Mouse (Mus musculus) CH12.LX (cell line): ENCODE data around the gene Npas3. TPM values are rescaled to one million over a fixed set of nuclear protein-coding genes. Genes with fewer than 3 reads are reported as not detected.

Experiments
- DNase-seq: peaks from one replicate; pipeline ENCODE4 v3.0.0-alpha.2; 2013; ENCODE audit errors: extremely low read depth
- H3K27ac ChIP-seq: 2 replicates; pipeline ENCODE4 v1.5.1; 2012; ENCODE audit warnings: low read depth, mild to moderate bottlenecking, control low read depth, moderate library complexity; ENCODE audit not compliant: insufficient read depth
- H3K27me3 ChIP-seq: replicated peaks from 2 replicates; pipeline ENCODE3; 2012; ENCODE audit warnings: inconsistent platforms
- H3K36me3 ChIP-seq, 2 experiments: replicated peaks in 1 of 2; 2 replicates each; pipeline versions ENCODE3 to v1.6.1; 2012; ENCODE audit warnings: inconsistent platforms in 1 of 2, low read length in 1 of 2, mild to moderate bottlenecking in 1 of 2, mixed read lengths in 1 of 2, moderate library complexity in 1 of 2; ENCODE audit not compliant: control insufficient read depth in 1 of 2, insufficient read depth in 1 of 2
- H3K4me1 ChIP-seq, 2 experiments: 2 replicates each; pipeline ENCODE4 v1.6.1; 2012; ENCODE audit warnings: inconsistent platforms in 1 of 2, moderate library complexity in 1 of 2; ENCODE audit not compliant: insufficient read depth in 2 of 2, control insufficient read depth in 1 of 2
- H3K4me2 ChIP-seq: 2 replicates; pipeline ENCODE4 v1.6.1; 2012; ENCODE audit warnings: low read depth, mild to moderate bottlenecking, control low read depth; ENCODE audit not compliant: poor library complexity, insufficient read depth, severe bottlenecking
- H3K4me3 ChIP-seq, 3 experiments: fragments of 150-350 bp in 1 of 3; sonication (generic) in 1 of 3; replicated peaks in 1 of 3; 2 replicates each; pipeline versions ENCODE3 to v1.5.1; 2011 to 2012; ENCODE audit warnings: low read depth in 2 of 3, low read length in 2 of 3, mild to moderate bottlenecking in 2 of 3, moderate library complexity in 2 of 3, control low read depth in 1 of 3, improper control_type of control experiment in 1 of 3, inconsistent platforms in 1 of 3, mixed read lengths in 1 of 3; ENCODE audit not compliant: poor library complexity in 1 of 3
- H3K79me2 ChIP-seq: replicated peaks from 2 replicates; pipeline ENCODE4 v1.6.1; 2012; ENCODE audit warnings: mild to moderate bottlenecking, moderate library complexity; ENCODE audit not compliant: control insufficient read depth, poor library complexity, insufficient read depth, severe bottlenecking; ENCODE audit errors: extremely low read depth
- H3K9ac ChIP-seq: 2 replicates; pipeline ENCODE4 v1.6.1; 2012; ENCODE audit warnings: low read depth, mild to moderate bottlenecking, control low read depth, moderate library complexity; ENCODE audit not compliant: insufficient read depth
- H3K9me3 ChIP-seq: replicated peaks from 2 replicates; pipeline ENCODE3; 2012; ENCODE audit warnings: low read length, inconsistent platforms, mixed read lengths
- BHLHE40 ChIP-seq: IDR thresholded peaks from 2 replicates; pipeline ENCODE4 v1.6.1; 2011; ENCODE audit warnings: mild to moderate bottlenecking, low read depth, low read length, improper control_type of control experiment
- CHD2 ChIP-seq: IDR thresholded peaks from 2 replicates; pipeline ENCODE4 v1.6.1; 2011; ENCODE audit warnings: low read length, improper control_type of control experiment
- CTCF ChIP-seq, 2 experiments: IDR thresholded peaks in 1 of 2; conservative IDR thresholded peaks in 1 of 2; 2 replicates each; pipeline ENCODE4 v1.5.1; 2011 to 2012; ENCODE audit warnings: low read depth in 2 of 2, low read length in 2 of 2, improper control_type of control experiment in 1 of 2, inconsistent platforms in 1 of 2, mild to moderate bottlenecking in 1 of 2, moderate library complexity in 1 of 2
- E2F4 ChIP-seq: IDR thresholded peaks from 2 replicates; pipeline ENCODE4 v1.6.1; 2011; ENCODE audit warnings: low read depth, low read length, improper control_type of control experiment; ENCODE audit not compliant: insufficient replicate concordance
- ELF1 ChIP-seq: IDR thresholded peaks from 2 replicates; pipeline ENCODE4 v1.6.1; 2014; ENCODE audit warnings: low read depth, mild to moderate bottlenecking, inconsistent platforms, low read length, improper control_type of control experiment
- EP300 ChIP-seq: IDR thresholded peaks from 2 replicates; pipeline ENCODE4 v1.6.1; 2011; ENCODE audit warnings: low read length, improper control_type of control experiment
- GABPA ChIP-seq: IDR thresholded peaks from 2 replicates; pipeline ENCODE4 v1.6.1; 2012; ENCODE audit warnings: low read depth, low read length, improper control_type of control experiment, inconsistent platforms; ENCODE audit not compliant: insufficient replicate concordance
- JUND ChIP-seq: conservative IDR thresholded peaks from 2 replicates; pipeline ENCODE4 v1.6.1; 2011; ENCODE audit warnings: low read depth, low read length, improper control_type of control experiment
- KAT2A ChIP-seq: IDR thresholded peaks from 2 replicates; pipeline ENCODE4 v1.6.1; 2012; ENCODE audit warnings: low read length, improper control_type of control experiment, inconsistent platforms; ENCODE audit not compliant: insufficient replicate concordance
- MAZ ChIP-seq: IDR thresholded peaks from 2 replicates; pipeline ENCODE4 v1.6.1; 2012; ENCODE audit warnings: low read depth, mild to moderate bottlenecking, inconsistent platforms, low read length, improper control_type of control experiment, moderate library complexity
- MXI1 ChIP-seq: IDR thresholded peaks from 2 replicates; pipeline ENCODE4 v1.6.1; 2011; ENCODE audit warnings: mild to moderate bottlenecking, low read depth, low read length, improper control_type of control experiment
- NELFE ChIP-seq: IDR thresholded peaks from 2 replicates; pipeline ENCODE4 v1.6.1; 2011; ENCODE audit warnings: low read depth, low read length, improper control_type of control experiment
- NRF1 ChIP-seq: IDR thresholded peaks from 2 replicates; pipeline ENCODE4 v1.6.1; 2014; ENCODE audit warnings: low read depth, mild to moderate bottlenecking, inconsistent platforms, low read length, improper control_type of control experiment, moderate library complexity
- POLR2A ChIP-seq: IDR thresholded peaks from 2 replicates; pipeline ENCODE4 v1.6.1; 2011; ENCODE audit warnings: low read depth, mild to moderate bottlenecking, improper control_type of control experiment, low read length
- RAD21 ChIP-seq: IDR thresholded peaks from 2 replicates; pipeline ENCODE4 v1.6.1; 2011; ENCODE audit warnings: low read depth, mild to moderate bottlenecking, low read length, improper control_type of control experiment, moderate library complexity
- RCOR1 ChIP-seq: conservative IDR thresholded peaks from 2 replicates; pipeline ENCODE4 v1.6.1; 2012; ENCODE audit warnings: low read depth, mild to moderate bottlenecking, inconsistent platforms, low read length, improper control_type of control experiment
- SIN3A ChIP-seq: IDR thresholded peaks from 2 replicates; pipeline ENCODE4 v1.6.1; 2012; ENCODE audit warnings: low read length, improper control_type of control experiment, inconsistent platforms
- SMC3 ChIP-seq: IDR thresholded peaks from 2 replicates; pipeline ENCODE4 v1.6.1; 2011; ENCODE audit warnings: low read depth, low read length, improper control_type of control experiment
- TBP ChIP-seq: conservative IDR thresholded peaks from 2 replicates; pipeline ENCODE4 v1.6.1; 2011; ENCODE audit warnings: low read depth, low read length, improper control_type of control experiment
- TCF12 ChIP-seq: IDR thresholded peaks from 2 replicates; pipeline ENCODE4 v1.6.1; 2014; ENCODE audit warnings: low read depth, mild to moderate bottlenecking, inconsistent platforms, low read length, improper control_type of control experiment
- UBTF ChIP-seq: IDR thresholded peaks from 2 replicates; pipeline ENCODE4 v1.6.1; 2012; ENCODE audit warnings: low read depth, mild to moderate bottlenecking, inconsistent platforms, low read length, improper control_type of control experiment, moderate library complexity
- USF2 ChIP-seq: conservative IDR thresholded peaks from 2 replicates; pipeline ENCODE4 v1.6.1; 2011; ENCODE audit warnings: low read depth, low read length, improper control_type of control experiment
- ZC3H11A ChIP-seq: IDR thresholded peaks from 2 replicates; pipeline ENCODE4 v1.6.1; 2012; ENCODE audit warnings: low read depth, mild to moderate bottlenecking, inconsistent platforms, low read length, improper control_type of control experiment
- ZKSCAN1 ChIP-seq: IDR thresholded peaks from 2 replicates; pipeline ENCODE4 v1.6.1; 2012; ENCODE audit warnings: low read depth, inconsistent platforms, low read length, improper control_type of control experiment, borderline replicate concordance
- ZMIZ1 ChIP-seq: IDR thresholded peaks from 2 replicates; pipeline ENCODE4 v1.6.1; 2012; ENCODE audit warnings: low read depth, mild to moderate bottlenecking, inconsistent platforms, low read length, improper control_type of control experiment
- ZNF384 ChIP-seq: IDR thresholded peaks from 2 replicates; pipeline ENCODE4 v1.6.1; 2012; ENCODE audit warnings: low read depth, low read length, improper control_type of control experiment, inconsistent platforms
- dilution Hi-C: fragments of 300-500 bp; cut with MboI; formaldehyde crosslinking; loops from 2 replicates; pipeline ENCODE4 v1.14.3; 2020; ENCODE audit warnings: low sequenced_read_pairs; ENCODE audit not compliant: extremely low pct_unique_long_range_greater_than_20kb, extremely low pct_ligation_motif_present
- in situ Hi-C: fragments of 300-500 bp; cut with MboI; formaldehyde crosslinking; loops from 3 replicates; pipeline ENCODE4 v1.14.3; 2019; ENCODE audit warnings: low sequenced_read_pairs, low pct_ligation_motif_present, low pct_unique_long_range_greater_than_20kb, mixed read lengths
- polyA plus RNA-seq: library from polyadenylated mRNA; unstranded; fragments of >175 nt; gene quantifications from 2 replicates; pipeline ENCODE4 v1.2.1, GENCODE M21; 2012; ENCODE audit warnings: low read depth; ENCODE audit not compliant: insufficient read length
- total RNA-seq, 2 experiments: library from RNA; depleted of rRNA; stranded (reverse); fragments of 300-350 nt in 1 of 2; fragments of >200 nt in 1 of 2; gene quantifications; 2 replicates each; pipeline ENCODE4 v1.2.3; 2012 to 2014

Gene Npas3
- total and polyA plus RNA-seq, 3 experiments: 0.13 TPM; not detected in 1

GRCm38 (mm10) chr12:53656301-53656700, 407.8 kb downstream of the Npas3 start:
- Histone ChIP-seq H3K79me2 (no peaks in the 10 kb centered on the region), H3K4me2 (no peak overlapping the region), H3K9ac (no peak overlapping the region)
- no peak for TF ChIP-seq NELFE
- TF ChIP-seq JUND: no peak
- no peak for TF ChIP-seq ZNF384
- TF ChIP-seq GABPA: no peak
- TF ChIP-seq ZMIZ1: no peak
- no peak for TF ChIP-seq ZC3H11A
- no peak for TF ChIP-seq SIN3A
- no peak for TF ChIP-seq NRF1
- no peak for TF ChIP-seq UBTF
- no peak for TF ChIP-seq SMC3
- no peak for TF ChIP-seq BHLHE40
- no peak for TF ChIP-seq EP300
- no peak for TF ChIP-seq KAT2A
- no peak for TF ChIP-seq TBP
- no peak for TF ChIP-seq E2F4
- TF ChIP-seq, all 38 proteins: peak for 0
- DNase-seq: no peak
- dilution Hi-C loops (no loop called here), in situ Hi-C loops (no loop called here)
- Histone ChIP-seq H3K9me3 (no peaks in the 10 kb centered on the region), H3K27ac (no peak overlapping the region), H3K36me3 (no peaks in the 10 kb centered on the region), H3K4me1 (0 out of 4 replicates have a peak, but pooled peaks cover 0 to 3% of the 10 kb centered on the region in 2 experiments), H3K27me3 (no peaks in the 10 kb centered on the region), H3K4me3 (no peak overlapping the region)

GRCm38 (mm10) chr12:53664084-53664483, 415.6 kb downstream of the Npas3 start:
- no peaks in the 10 kb centered on the region for H3K4me1 ChIP-seq
- no peak overlapping the region for H3K4me3 ChIP-seq
- TF ChIP-seq ZNF384 (no peak), RCOR1 (no peak), ZKSCAN1 (no peak), CTCF (conservative IDR thresholded peaks at IDR 0.05 in 1 of 2, IDR thresholded peaks at IDR 0.05 in 1 of 2; ENCODE audit: low read depth in 2 of 2, low read length in 2 of 2) (no peak), ZMIZ1 (no peak), POLR2A (no peak), NELFE (no peak), RAD21 (no peak), SMC3 (no peak), TCF12 (no peak), ELF1 (no peak), MXI1 (no peak), CHD2 (no peak), E2F4 (no peak), USF2 (no peak), MAZ (no peak), NRF1 (no peak)
- H3K9me3 ChIP-seq: no peaks in the 10 kb centered on the region
- H3K36me3 ChIP-seq: no peaks in the 10 kb centered on the region
- H3K27me3 ChIP-seq: no peaks in the 10 kb centered on the region
- in situ Hi-C loops (no loop called here), dilution Hi-C loops (no loop called here)
- H3K79me2 ChIP-seq: no peaks in the 10 kb centered on the region
- H3K27ac ChIP-seq: no peak overlapping the region
- no peak overlapping the region for H3K9ac ChIP-seq
- no peak overlapping the region for H3K4me2 ChIP-seq
- no peak for DNase-seq
